Mouse (Mus musculus): ENCODE measurements around the gene Vamp8. TPM values are rescaled to one million over a fixed set of nuclear protein-coding genes. Genes with fewer than 3 reads are reported as not detected.

Vamp8 gene
- polyA plus RNA-seq, 1 experiment from 2014 or later, result 183 TPM

DNA sequence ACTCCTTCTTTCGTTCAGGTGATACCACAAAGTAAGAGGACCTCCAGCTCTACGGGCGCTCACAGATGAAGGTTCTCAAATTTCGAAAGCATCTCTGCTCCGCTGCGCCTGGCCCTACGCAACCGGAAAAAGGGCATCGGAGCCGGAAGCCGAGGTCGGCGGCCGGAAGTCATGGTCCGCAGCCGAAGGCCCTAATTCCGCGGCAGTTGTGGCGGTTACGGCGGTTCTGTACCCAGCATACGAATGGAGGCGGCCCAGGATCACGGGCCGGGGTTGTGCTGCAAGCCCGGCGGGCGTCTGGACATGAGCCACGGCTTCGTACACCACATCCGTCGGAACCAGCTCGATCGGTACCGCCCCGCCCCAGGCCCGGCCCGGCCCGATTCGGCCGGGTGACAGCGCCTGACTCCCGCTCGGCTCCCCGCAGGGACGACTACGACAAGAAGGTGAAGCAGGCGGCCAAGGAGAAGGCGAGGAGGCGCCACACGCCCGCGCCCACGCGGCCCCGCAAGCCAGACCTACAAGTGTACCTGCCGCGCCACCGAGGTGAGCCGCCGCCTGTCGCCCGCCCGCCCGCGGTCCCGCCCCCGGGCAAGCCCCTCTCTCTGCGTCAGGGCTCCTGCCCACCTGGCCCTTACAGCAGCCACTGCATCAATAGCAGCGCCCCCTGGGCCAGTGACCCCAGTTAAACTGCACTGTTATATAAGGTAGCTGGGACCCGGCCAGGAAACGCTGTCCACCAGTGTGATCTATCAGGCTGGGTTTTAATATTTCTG, 43.1 kb downstream of the Vamp8 start, which contains the start of gene 0610030E20Rik:
Gene 0610030E20Rik, plus strand, starts transcription at position 152 of the 776 bp plus-strand sequence.
- ATAC-seq (replicated peaks; ENCODE audit: low FRiP score, low TSS enrichment, low read depth), result peak; percentile 80
- Histone ChIP-seq H3K4me2 (ENCODE audit: low read length) (peak within 1 kb of the TSS; percentile 87), H3K36me3 (ENCODE audit: control insufficient read depth, insufficient read depth, low read length) (peaks cover 29% of the 10 kb centered on the region), H3K4me3 (ENCODE audit: low read depth, low read length) (peak within 1 kb of the TSS; percentile 63), H3K9me3 (ENCODE audit: control insufficient read depth, low read length) (no peaks in the 10 kb centered on the region), H3K4me1 (replicated peaks; ENCODE audit: control insufficient read depth, insufficient read depth, low read length) (peaks cover 23% of the 10 kb centered on the region), H3K27ac (ENCODE audit: low read depth) (peak within 1 kb of the TSS; percentile 83), H3K27me3 (replicated peaks; ENCODE audit: control insufficient read depth, insufficient read depth, low read length) (no peaks in the 10 kb centered on the region), H3K9ac (ENCODE audit: low read length) (peak within 1 kb of the TSS; percentile 73)
- DNase-seq (ENCODE audit: low spot score), result peak; percentile 85
- under 1% methylated on average over 62 of the region's 72 CpGs for WGBS

DNA sequence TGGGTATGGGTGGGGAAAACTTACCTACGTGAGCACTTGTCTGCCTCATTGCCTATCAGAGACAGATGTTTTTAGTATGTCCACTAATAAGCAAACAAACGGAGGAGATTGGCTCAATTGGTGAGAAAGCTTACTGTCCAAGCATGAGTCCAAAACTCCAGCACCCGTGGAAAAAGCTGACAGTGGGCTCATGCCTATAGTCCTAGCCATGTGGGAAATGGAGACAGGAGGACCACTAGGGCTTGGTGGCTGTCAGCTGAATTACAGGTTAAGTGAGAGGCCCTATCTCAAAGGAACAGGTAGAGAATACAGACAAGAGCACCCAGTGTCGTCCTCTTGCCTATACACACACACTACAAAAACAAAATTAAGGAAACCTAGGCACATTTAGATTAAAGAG, 44.2 kb downstream of the Vamp8 start:
- DNase-seq (ENCODE audit: low spot score) (no peak), ATAC-seq (replicated peaks; ENCODE audit: low FRiP score, low TSS enrichment, low read depth) (no peak)
- Histone ChIP-seq H3K27ac (ENCODE audit: low read depth) (no peak overlapping the region), H3K4me1 (replicated peaks; ENCODE audit: control insufficient read depth, insufficient read depth, low read length) (peaks cover 21% of the 10 kb centered on the region), H3K4me3 (ENCODE audit: low read depth, low read length) (no peak overlapping the region), H3K9ac (ENCODE audit: low read length) (no peak overlapping the region), H3K4me2 (ENCODE audit: low read length) (no peak overlapping the region; the same call in 1 of the 2 replicates), H3K27me3 (replicated peaks; ENCODE audit: control insufficient read depth, insufficient read depth, low read length) (no peaks in the 10 kb centered on the region), H3K36me3 (ENCODE audit: control insufficient read depth, insufficient read depth, low read length) (peaks cover 32% of the 10 kb centered on the region), H3K9me3 (ENCODE audit: control insufficient read depth, low read length) (no peaks in the 10 kb centered on the region)
- 80% methylated on average over 4 of the region's 4 CpGs for WGBS

DNA sequence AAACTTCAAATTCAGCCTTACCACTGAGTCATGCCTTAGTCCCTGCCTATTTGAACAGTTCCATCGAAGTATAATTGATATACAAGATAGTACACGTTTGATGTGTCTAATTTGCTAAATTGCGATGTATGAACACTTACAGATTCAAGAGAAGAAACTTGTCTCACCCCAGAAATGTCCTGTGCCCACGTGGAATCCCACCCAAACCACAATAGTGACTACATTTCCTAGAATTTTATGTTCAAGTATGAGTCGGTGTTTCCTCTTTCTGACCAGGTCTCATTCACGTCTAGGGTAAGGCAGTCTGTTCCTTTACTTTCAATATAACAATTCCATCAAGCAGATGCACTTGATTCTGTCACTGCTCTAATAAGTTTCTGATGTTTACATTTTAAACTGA, 44.9 kb downstream of the Vamp8 start:
- H3K27me3 ChIP-seq (replicated peaks; ENCODE audit: control insufficient read depth, insufficient read depth, low read length), result no peaks in the 10 kb centered on the region
- peak overlapping the region; percentile 98 for H3K4me2 ChIP-seq (ENCODE audit: low read length)
- H3K4me3 ChIP-seq (ENCODE audit: low read depth, low read length), result 0 out of 2 replicates have a peak overlapping the region, but pooled peaks have one; percentile 95
- no peak overlapping the region for H3K27ac ChIP-seq (ENCODE audit: low read depth)
- H3K9ac ChIP-seq (ENCODE audit: low read length), result peak overlapping the region; percentile 87; the same call in 1 of the 2 replicates
- ATAC-seq (replicated peaks; ENCODE audit: low FRiP score, low TSS enrichment, low read depth), result no peak
- H3K9me3 ChIP-seq (ENCODE audit: control insufficient read depth, low read length), result no peaks in the 10 kb centered on the region
- no peak for DNase-seq (ENCODE audit: low spot score)
- H3K4me1 ChIP-seq (replicated peaks; ENCODE audit: control insufficient read depth, insufficient read depth, low read length), result peaks cover 21% of the 10 kb centered on the region
- 42% methylated on average over 6 of the region's 6 CpGs for WGBS
- H3K36me3 ChIP-seq (ENCODE audit: control insufficient read depth, insufficient read depth, low read length), result peaks cover 26% of the 10 kb centered on the region

DNA sequence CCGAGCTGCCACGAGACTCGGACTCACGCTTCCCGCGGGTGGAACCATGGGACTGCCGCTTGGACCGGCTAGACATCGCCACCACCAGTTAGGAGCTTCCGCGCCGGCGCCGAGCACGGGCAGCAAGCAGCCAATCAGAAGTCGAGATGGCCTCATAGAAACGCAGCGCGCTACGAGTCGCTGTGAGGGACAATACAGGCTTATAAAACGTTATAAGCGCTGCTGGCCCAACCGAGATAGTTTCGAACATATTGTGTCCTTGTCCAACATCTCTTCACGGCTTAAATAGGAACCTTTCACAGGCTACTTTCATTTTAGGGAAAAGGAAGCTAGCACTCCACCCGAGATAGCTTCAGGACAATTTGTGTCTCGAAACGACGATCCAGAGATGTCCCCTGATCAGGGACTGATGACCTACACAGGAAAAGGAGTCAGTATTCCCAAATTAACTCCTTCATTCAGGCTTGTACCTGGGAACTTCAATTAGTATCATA, 45.4 kb downstream of the Vamp8 start, which contains the start of gene Usp39:
Gene Usp39, minus strand, starts transcription at position 111 of the 494 bp plus-strand sequence.
- WGBS, result under 1% methylated on average over 30 of the region's 30 CpGs
- H3K9ac ChIP-seq (ENCODE audit: low read length), result peak within 1 kb of the TSS; percentile 87
- H3K4me1 ChIP-seq (replicated peaks; ENCODE audit: control insufficient read depth, insufficient read depth, low read length), result peaks cover 21% of the 10 kb centered on the region
- H3K4me3 ChIP-seq (ENCODE audit: low read depth, low read length), result peak within 1 kb of the TSS; percentile 95
- ATAC-seq (replicated peaks; ENCODE audit: low FRiP score, low TSS enrichment, low read depth) (peak; percentile 78), DNase-seq (ENCODE audit: low spot score) (no peak)
- H3K9me3 ChIP-seq (ENCODE audit: control insufficient read depth, low read length), result no peaks in the 10 kb centered on the region
- H3K4me2 ChIP-seq (ENCODE audit: low read length), result peak within 1 kb of the TSS; percentile 98
- no peaks in the 10 kb centered on the region for H3K27me3 ChIP-seq (replicated peaks; ENCODE audit: control insufficient read depth, insufficient read depth, low read length)
- H3K27ac ChIP-seq (ENCODE audit: low read depth), result peak within 1 kb of the TSS; percentile 40; the same call in 1 of the 2 replicates
- peaks cover 24% of the 10 kb centered on the region for H3K36me3 ChIP-seq (ENCODE audit: control insufficient read depth, insufficient read depth, low read length)

DNA sequence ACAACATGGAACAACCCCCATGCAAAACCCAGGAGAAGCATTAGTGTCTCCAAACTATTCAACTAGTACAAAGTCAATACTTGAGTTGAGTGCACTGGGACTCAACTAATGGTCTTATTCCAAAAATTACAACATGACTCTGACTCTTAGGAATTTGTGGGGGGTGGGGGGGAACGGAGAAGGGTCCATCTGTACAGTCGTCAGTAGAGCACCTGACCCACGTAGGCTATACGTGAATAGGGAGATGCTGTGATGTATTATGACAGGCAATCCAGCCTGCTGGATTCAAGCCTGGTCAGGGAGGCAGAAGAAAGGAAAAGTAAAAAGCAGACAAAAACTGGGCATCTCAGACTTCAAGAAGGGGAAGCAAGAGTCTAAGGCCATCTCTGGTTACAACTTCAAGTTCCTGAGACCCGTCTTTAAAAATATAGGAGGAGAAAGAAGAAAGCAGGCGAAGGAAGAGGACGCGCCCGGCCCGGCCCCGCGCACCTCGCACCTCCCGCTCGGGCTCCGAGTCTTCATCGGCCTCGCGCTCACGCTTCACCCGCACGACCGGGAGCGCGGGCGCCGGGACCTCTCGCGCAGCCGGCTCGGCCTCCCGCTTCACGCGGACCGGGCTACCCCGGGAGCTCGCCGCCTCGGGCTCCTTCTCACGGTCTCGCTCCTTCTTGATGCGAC, 46.0 kb downstream of the Vamp8 start:
- peaks cover 21% of the 10 kb centered on the region for H3K4me1 ChIP-seq (replicated peaks; ENCODE audit: control insufficient read depth, insufficient read depth, low read length)
- peaks cover 22% of the 10 kb centered on the region for H3K36me3 ChIP-seq (ENCODE audit: control insufficient read depth, insufficient read depth, low read length)
- peak overlapping the region; percentile 95 for H3K4me3 ChIP-seq (ENCODE audit: low read depth, low read length)
- no peaks in the 10 kb centered on the region for H3K9me3 ChIP-seq (ENCODE audit: control insufficient read depth, low read length)
- H3K4me2 ChIP-seq (ENCODE audit: low read length), result peak overlapping the region; percentile 98
- peak overlapping the region; percentile 87 for H3K9ac ChIP-seq (ENCODE audit: low read length)
- ATAC-seq (replicated peaks; ENCODE audit: low FRiP score, low TSS enrichment, low read depth) (peak; percentile 17; the same call in 1 of the 2 replicates), DNase-seq (ENCODE audit: low spot score) (peak; percentile 90)
- H3K27me3 ChIP-seq (replicated peaks; ENCODE audit: control insufficient read depth, insufficient read depth, low read length), result no peaks in the 10 kb centered on the region
- peak overlapping the region; percentile 40; the same call in 1 of the 2 replicates for H3K27ac ChIP-seq (ENCODE audit: low read depth)
- under 1% methylated on average over 42 of the region's 42 CpGs for WGBS

DNA sequence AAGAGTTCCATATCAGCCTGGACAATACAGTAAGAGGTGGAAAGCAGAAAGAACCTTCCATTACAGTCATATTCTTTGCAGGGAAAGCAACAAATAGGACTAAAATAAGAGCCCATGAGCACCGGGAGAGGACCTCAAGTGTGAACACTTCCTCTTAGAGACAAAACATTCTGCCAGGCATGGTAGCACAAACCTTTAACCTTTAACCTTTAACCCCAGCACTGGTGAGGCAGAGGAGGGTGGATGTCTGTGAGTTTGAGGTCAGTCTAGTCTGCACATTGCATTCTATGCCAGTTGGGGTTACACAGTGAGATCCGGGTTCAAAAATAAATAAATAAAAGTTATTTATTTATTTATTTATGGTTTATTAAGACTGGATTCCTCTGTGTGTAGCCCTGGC, 50.0 kb downstream of the Vamp8 start:
- peaks cover 51% of the 10 kb centered on the region for H3K36me3 ChIP-seq (ENCODE audit: control insufficient read depth, insufficient read depth, low read length)
- no peak; the same call in 1 of the 2 replicates for ATAC-seq (replicated peaks; ENCODE audit: low FRiP score, low TSS enrichment, low read depth)
- H3K27me3 ChIP-seq (replicated peaks; ENCODE audit: control insufficient read depth, insufficient read depth, low read length), result no peaks in the 10 kb centered on the region
- H3K9me3 ChIP-seq (ENCODE audit: control insufficient read depth, low read length), result no peaks in the 10 kb centered on the region
- H3K9ac ChIP-seq (ENCODE audit: low read length), result no peak overlapping the region
- H3K27ac ChIP-seq (ENCODE audit: low read depth), result no peak overlapping the region
- no peak overlapping the region for H3K4me3 ChIP-seq (ENCODE audit: low read depth, low read length)
- DNase-seq (ENCODE audit: low spot score), result no peak
- 48% methylated on average over 2 of the region's 2 CpGs for WGBS
- H3K4me2 ChIP-seq (ENCODE audit: low read length), result no peak overlapping the region
- peaks cover 11% of the 10 kb centered on the region for H3K4me1 ChIP-seq (replicated peaks; ENCODE audit: control insufficient read depth, insufficient read depth, low read length)

Other genes starting within 250 kb of the Vamp8 start
- 7.3 and 8.7 TPM in 2 replicates for gene Atoh8, start 155.1 kb downstream of the Vamp8 start, polyA plus RNA-seq (2014; fragmentation: Nextera tagmentation; extraction: Ambion mirVana)
- 0.12 TPM in 1 of 2 replicates, not detected in the other for gene Sftpb, start 86.1 kb downstream of the Vamp8 start, polyA plus RNA-seq (2014; fragmentation: Nextera tagmentation; extraction: Ambion mirVana)
- 56.2 and 58.0 TPM in 2 replicates for gene Usp39, start 45.5 kb downstream of the Vamp8 start, polyA plus RNA-seq (2014; fragmentation: Nextera tagmentation; extraction: Ambion mirVana)
- 25.0 and 27.6 TPM in 2 replicates for gene 0610030E20Rik, start 43.4 kb downstream of the Vamp8 start, polyA plus RNA-seq (2014; fragmentation: Nextera tagmentation; extraction: Ambion mirVana)
- gene Tmem150a, start 35.3 kb downstream of the Vamp8 start, polyA plus RNA-seq (2014; fragmentation: Nextera tagmentation; extraction: Ambion mirVana), result 10.8 and 11.7 TPM in 2 replicates
- gene Rnf181, start 23.7 kb downstream of the Vamp8 start, polyA plus RNA-seq (2014; fragmentation: Nextera tagmentation; extraction: Ambion mirVana), result 96.9 and 98.0 TPM in 2 replicates
- 19.6 and 21.4 TPM in 2 replicates for gene Vamp5, start 10.2 kb downstream of the Vamp8 start, polyA plus RNA-seq (2014; fragmentation: Nextera tagmentation; extraction: Ambion mirVana)
- 12.8 and 17.7 TPM in 2 replicates for gene Ggcx, start 23.6 kb upstream of the Vamp8 start, polyA plus RNA-seq (2014; fragmentation: Nextera tagmentation; extraction: Ambion mirVana)
- gene Mat2a, start 48.9 kb upstream of the Vamp8 start, polyA plus RNA-seq (2014; fragmentation: Nextera tagmentation; extraction: Ambion mirVana), result 378 and 409 TPM in 2 replicates
- 0.18 and 0.27 TPM in 2 replicates for gene Sh2d6, start 131.0 kb upstream of the Vamp8 start, polyA plus RNA-seq (2014; fragmentation: Nextera tagmentation; extraction: Ambion mirVana)
- 36.7 and 37.9 TPM in 2 replicates for gene Capg, start 153.7 kb upstream of the Vamp8 start, polyA plus RNA-seq (2014; fragmentation: Nextera tagmentation; extraction: Ambion mirVana)
- 14.2 and 15.1 TPM in 2 replicates for gene Elmod3, start 207.7 kb upstream of the Vamp8 start, polyA plus RNA-seq (2014; fragmentation: Nextera tagmentation; extraction: Ambion mirVana)
- gene Retsat, start 207.8 kb upstream of the Vamp8 start, polyA plus RNA-seq (2014; fragmentation: Nextera tagmentation; extraction: Ambion mirVana), result 20.7 and 21.3 TPM in 2 replicates
- 37.6 and 40.8 TPM in 2 replicates for gene Tgoln1, start 226.3 kb upstream of the Vamp8 start, polyA plus RNA-seq (2014; fragmentation: Nextera tagmentation; extraction: Ambion mirVana)